Mouse (Mus musculus) mouse embryonic stem cell (cell line): Measurements from ENCODE around the gene Rhebl1.

ENCODE experiments used
- in situ Hi-C, 2 experiments: fragments of 300-500 bp; cut with MboI; formaldehyde crosslinking; loops; 1 replicate in 1 of 2; 3 replicates in 1 of 2; pipeline ENCODE4 v1.14.3; 2019 to 2020; ENCODE audit warnings: low sequenced_read_pairs in 2 of 2, low pct_unique_long_range_greater_than_20kb in 1 of 2, mixed read lengths in 1 of 2; ENCODE audit not compliant: unreplicated experiment in 1 of 2

Rhebl1 gene

DNA sequence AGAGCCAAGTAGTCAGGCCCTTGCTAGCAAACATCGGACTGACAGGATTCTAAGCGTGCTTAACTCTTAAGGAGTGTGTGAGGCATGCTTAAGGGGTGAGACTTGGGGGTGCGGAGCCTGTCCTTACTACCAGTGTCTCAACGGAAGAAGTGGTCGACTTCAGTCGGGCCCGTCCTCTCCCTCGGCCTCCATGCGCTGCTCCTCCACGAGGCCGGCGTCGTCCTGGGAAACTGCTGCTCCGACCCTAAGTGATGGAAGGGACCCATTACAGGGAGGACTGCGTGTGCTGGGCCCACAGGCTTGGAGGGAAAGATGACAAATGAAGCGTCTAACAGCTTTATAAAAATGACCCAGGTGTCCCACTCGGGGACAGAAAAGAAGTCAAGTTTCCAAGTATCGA, 33.4 kb downstream of the Rhebl1 start:
- in situ Hi-C loops, result no loop called here

DNA sequence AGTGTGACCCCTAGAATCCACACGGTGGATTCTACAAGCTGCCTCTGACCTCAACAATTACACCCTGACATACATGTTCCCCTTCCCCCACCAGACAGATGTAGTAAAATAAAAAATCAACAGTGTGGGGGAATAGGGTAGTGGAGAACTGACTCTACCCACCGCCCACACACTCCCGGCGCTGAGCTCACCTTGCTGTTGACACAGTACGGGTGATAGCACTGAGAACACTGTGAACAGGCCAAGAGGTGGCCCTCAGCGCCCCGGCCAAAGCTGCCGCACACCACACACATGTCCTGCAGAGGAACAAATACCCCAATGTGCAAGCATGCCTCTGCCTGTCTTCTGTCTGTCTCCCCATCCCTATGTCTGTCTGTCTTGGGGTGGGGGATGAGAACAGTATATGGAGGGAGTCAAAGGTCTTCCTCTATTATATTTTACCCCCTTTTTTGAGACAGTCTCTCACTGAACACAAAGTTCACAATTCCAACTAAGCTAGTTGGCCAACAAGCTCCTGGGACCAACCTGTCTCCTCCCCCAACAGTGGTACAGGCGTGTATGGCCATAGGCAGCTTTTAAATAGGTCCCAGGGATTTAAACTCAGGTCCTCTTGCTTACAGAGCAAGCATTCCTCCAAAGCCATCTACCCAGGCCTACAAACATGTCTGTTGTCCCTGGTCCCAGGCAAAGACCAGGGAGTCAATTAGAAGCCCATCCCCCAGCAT, 34.9 kb downstream of the Rhebl1 start:
- in situ Hi-C loops, result no loop called here

DNA sequence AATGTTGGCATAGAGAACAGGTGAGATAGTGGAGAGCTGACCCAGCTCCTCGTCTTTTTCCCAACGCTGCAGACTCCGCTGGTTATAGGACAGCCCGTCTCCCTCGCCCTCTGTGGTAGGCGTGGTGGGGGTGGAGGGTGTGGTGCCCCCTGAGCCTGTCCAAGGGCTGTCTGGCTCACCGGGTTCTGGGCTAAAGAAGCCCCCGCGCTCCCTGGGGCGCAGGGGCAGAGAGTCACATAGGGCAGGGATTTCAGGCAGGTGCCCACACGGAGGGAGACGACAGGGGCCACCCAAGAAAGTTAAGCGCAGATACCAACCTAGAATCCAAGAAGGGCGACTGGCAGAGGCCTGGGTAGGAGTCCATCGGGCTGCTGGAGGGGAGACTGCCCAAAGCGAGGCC, 40.1 kb downstream of the Rhebl1 start:
- in situ Hi-C loops, result no loop called here

DNA sequence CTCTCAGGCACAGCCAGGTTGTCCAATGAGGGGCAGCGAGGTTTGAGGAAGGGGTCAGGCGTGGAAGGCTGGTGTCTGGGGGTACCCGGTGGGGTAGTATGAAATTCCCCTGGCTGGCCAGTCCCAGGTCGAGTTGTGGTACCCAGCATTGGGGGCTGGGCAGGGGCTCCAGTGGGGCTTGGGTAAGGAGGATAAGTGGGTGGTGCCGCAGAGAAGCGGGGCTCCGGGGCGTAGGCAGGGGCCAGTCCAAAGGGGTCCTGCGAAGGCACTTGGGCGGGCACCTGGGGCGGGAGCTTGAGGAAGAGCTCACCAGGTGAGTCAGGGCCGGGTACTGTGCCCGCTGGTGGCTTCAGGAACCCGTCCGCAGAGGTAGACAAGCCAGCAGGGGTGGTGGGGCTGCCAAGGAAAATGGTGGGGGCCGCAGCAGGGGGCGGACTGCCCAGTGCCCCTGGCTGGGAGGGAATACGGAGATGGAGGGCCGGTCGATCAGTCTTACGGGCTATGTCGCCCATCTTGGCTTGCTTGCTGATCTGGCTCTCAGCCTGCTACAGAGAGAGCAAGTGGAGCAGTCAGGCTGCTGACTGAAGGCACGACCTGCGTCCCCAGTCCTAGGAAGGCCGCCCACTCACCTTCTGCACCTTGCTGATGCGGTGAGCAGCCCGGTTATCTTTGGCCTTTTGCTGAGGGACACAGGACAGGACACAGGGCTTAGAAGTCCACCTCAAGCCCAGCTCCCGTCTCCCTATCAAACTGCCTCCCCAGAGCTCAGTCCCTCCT, 41.0 kb downstream of the Rhebl1 start:
- in situ Hi-C loops, result no loop called here

DNA sequence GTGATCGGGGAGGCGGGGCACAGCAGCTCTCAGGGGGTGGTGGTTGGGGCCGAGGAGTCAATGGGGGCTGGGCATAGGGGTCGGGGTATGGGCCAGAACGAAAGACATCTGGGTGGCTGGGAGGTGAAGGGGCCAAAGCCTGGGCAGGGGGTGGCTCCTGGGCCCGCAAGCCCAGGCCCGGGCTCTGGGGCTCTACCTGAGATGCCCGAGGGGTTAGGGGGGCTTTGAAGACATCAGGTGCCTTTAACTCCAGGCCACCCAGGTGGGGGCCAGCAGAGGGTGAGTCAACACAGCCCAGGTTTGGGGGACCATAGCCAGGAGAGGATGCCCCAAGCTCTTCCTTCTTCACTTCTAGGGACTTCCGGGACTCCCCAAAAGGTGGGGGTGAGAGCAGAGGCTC, 41.6 kb downstream of the Rhebl1 start:
- in situ Hi-C loops, result no loop called here

DNA sequence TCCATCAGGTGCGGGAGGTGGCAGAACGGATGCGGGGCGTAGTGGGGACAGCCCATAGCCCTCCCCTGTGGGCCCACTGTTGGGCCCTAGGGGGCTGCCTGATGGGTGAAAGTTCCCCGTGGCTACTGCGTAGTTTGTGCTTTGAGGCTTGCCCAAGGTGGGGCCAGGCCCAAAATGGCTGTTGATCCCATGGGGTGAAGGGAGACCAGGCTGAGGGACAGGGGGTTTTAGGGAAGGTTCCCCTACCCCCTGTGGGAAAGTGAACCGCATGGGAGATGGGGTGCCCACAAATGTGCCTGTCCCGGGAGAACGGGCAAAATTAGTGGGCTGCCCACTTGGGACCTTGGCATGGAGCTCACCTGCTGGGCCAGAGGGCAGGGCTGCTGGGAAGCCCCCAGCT, 42.3 kb downstream of the Rhebl1 start:
- in situ Hi-C loops, result no loop called here

DNA sequence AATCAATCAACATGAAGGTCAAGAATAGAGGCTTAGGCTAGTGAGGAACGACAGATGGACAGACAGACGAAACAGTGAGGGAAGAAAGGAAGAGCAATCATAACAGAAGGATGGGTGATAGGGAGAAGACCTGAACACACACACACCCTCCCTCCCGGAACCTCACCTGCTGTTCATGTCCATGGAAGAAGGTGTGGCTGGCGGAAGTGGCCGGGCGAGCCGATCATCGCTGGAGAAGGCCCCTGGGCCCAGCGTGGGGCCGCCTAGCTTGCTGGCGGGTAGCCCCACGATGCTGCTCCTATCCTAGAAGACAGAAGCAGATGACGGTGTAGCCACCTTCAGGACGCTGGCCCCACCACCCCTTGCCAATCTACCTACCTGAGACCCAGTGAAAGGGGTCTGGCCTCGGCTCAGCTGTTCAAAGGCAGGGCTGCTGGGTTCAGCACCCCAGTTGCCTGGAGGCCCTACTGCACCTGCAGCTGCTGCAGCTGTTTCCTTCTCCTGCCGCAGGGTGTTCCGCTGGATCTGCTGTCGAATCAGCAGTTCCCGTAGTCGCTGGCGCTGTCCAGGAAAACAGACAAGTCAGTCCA, 43.0 kb downstream of the Rhebl1 start:
- in situ Hi-C loops, result no loop called here

DNA sequence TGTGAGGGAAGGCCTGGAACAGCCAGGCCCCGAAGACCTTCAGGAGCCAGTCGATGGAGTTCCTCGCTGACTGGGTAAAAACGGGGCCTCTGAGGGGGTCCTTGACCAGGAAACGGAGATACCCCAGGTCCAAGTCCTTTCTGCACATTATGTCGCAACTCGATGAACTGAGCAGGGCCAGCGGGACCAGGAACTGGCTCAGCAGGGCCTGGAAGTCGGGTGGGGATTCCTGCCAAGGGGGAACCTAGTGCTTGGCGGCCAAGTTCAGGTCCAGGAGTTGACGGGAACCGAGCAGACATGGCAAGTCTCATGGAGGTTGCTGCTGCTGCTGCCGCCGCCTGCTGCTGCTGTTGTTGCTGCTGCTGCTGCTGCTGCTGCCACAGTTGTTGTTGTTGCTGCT, 43.7 kb downstream of the Rhebl1 start:
- in situ Hi-C loops, result no loop called here

DNA sequence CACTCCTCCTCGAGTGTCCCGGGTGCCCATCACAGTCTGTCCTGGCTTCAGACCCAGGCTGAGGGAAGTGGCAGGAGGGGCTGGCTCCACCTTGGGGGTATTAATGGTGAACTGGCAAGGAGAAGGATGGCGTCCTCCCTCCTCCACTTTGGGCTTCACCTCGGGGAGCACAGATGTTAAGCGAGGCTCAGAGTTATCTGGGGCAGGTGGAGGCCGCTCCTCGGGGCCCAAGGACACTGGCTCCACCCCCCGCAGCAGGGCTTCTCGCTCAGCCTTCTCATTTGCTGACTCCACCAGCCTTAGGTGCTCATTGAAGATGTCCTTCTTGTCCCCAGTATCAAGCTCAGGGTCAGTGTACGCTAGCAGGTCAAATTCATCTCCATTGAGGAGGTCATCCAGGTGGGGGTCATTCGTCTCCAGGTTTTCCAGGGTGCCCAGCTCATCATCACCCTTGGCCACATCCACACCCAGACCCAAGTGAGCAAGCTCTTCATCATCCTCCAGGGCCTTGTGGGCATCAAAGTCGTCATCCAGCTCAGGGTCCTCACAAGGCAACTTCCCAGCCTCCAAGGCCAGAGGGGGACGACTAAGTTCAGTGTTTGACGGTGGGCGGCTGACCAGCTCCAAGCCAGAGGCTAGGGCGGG, 44.3 kb downstream of the Rhebl1 start:
- in situ Hi-C loops, result no loop called here

DNA sequence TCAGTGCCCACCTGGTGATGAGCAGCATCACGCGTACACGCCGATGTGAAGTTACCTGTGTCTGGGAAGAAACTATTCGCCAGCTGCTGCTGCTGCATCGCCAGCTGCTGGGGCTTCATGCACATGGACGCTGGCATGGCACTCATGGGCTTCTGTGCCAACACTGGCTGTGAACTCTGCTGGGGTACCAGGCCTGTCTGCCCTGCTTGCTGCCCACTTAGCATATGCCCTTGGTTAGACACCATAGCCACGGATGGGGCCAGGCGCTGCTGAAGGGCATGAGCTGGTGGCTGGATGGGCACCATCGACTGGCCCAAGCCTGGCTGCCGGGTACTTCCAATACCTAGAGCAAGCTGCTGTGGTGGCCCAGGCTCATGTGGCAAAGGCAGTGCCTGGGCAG, 45.2 kb downstream of the Rhebl1 start:
- in situ Hi-C loops, result no loop called here

DNA sequence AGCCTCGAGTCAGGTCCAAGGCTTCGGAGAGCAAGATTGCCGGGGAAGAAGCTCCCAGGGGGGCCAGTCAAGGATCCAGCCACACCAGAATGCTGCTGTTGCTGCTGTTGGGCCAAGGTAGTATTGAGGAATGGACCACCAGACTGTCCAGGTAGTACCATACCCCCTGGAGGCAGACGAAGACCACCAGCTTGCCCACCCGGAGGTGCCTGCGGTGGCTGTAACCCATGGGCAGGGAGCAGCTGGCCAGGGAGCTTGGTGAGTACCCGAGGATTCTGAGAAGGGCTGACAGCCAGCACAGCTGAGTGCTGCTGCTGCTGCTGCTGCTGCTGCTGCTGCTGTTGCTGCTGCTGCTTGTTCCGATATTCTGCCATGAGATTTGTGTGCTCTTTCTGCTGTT, 48.2 kb downstream of the Rhebl1 start:
- in situ Hi-C loops, result no loop called here

DNA sequence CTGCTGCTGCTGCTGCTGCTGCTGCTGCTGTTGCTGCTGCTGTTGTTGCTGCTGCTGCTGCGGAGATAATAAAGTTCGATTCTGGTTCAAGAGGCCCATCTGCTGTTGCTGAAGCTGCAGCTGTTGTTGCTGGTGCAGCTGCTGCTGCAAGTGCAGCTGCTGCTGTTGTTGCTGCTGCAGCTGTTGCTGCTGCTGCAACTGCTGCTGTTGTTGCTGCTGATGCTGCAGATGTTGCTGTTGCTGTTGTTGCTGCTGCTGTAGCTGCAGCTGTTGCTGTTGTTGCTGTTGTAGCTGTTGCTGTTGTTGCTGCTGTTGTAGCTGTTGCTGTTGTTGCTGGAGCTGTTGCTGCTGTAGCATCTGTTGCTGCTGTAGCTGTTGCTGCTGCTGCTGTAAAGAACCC, 49.2 kb downstream of the Rhebl1 start:
- in situ Hi-C loops, result no loop called here

DNA sequence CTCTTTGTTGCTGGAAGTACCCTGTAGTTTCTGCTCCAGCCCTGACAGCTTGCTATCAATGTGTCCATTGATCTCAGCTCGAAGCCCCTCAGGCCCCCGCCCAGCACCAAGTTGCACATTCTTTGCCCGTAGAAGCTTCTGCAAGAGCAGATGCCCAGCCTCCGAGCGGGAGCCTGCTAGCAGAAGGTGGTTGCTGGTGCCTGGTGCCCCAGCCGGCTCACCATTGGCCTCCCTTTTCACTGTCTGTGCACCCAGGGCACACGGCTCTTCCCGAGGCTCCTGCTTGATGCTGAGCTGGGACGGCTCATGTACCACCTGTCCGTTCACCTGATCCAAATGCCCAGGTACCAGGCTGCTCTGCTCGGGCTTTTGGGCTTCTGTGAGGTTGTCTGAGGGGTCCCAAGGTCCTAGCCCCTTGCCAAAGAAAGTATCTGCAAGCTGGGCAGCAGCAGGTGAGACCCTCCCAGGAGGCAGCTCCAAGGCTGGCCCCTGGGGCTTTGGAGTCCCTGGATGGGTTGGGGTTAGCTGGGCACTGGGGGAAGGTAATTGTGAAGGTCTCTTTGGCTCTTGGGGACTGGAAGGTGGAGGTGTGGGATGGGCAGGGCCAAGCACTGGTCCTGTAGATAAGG, 50.6 kb downstream of the Rhebl1 start:
- in situ Hi-C loops, result no loop called here

DNA sequence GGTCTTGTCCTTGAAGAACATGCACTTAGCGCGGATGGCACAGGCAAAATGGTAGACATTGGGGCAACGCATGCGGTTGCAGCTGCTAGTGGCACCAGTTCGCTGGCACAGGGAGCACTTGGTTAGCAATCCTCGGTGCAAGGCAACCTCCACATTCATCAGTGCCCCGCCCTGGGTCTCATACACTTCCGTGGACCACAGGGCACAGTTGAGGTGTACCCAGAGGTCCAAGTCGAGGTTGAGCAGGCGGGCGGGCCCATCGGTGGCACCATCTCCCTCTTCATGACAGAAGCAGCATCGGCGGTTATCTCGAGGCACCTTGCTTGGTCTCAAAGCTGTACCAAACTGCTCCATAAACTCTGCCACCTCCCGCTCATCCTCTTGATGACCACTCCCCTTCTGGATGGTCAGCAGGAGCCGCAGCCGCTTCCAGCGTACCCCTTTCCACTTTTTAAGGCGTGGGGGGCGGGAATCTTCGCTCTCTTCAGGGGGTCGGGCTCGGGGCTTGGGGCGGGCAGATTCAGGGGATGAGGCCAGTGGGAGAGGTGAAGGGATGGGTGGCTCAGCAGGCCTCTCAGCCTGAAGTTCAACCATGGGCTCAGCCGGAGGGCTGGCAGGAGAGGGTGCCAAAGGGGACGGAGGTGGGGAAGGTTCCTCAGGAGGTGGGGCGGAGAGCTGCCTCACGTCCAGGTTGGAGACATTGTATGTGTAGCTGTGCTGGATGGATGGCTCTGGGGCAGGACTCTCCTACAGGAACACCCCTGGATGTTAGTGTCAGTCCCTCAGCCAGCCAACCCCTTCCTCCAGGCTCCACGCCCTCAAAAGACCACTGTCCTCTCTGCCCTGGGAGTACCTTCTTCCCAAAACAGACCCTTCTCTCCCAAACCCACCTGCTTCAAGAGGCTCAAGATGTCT, 54.4 kb downstream of the Rhebl1 start:
- in situ Hi-C loops, result no loop called here

DNA sequence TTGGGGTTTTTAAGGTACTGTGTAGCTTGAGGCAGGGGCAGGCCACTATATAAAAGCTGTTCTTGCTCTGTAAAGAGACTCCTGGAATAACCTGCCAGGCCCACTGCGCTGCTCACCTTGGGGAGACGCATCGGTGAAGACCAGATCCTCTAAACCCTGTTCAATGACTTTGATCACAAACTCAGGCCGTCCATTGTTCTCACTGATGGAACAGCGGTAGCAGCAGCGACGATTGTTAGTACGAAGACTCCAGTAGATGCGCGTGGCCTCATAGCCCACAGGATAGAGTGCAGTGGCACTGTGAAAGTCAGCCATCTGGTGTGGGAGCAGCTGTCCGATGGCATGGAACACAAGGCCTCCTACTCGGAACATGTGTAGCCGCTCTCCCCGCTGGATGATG, 55.2 kb downstream of the Rhebl1 start:
- in situ Hi-C loops, result no loop called here

DNA sequence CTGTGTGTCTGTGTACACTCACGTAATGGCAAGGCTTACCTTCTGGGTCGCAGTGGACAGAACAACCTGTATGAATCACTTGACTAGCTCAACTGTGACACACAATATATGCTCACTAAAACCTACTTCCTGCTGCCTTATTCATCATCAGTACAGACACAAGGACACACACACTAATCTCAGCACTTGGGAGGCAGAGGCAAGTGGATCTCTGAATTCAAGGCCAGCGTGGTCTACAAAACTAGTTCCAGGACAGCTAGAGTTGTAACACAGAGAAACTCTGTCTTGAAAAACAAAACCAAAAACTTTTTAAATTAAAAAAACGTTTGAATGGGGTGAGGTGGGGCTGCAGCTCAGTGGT, 56.6 kb downstream of the Rhebl1 start:
- in situ Hi-C loops, result no loop called here

DNA sequence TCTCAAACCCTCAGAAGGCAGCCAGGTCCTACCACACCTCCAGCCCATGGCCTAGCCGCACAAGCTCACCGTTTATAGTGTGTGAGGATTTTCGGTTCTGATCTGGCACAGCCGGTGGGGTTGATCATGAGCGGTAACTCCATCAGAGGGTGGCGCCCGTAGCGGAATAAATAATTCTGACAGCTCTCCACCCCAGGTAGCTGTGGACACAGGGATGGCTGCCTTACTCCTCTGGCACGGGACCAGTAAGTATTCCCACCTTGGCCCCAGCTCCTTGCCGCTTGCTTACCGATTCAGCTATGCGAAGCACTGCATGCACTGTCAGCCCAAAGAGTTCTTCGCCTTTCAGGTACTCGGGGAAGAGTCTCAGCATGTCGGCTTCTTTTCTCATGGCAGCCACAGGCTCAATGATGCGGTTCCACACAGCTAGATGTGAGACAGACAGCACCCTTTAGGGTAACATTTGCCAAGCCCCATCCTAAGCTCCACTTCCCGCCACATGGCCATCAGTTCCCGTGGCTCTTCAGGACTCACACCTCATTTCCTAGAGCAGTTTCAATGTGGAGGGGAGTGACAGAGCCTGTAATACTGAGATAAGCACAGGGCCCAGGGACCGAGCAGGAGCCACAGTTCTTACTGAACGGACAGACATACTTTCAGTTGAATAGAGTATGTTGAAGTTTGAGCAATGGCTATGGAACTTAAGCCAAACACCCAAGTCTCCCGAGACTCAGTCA, 57.2 kb downstream of the Rhebl1 start:
- in situ Hi-C loops, result no loop called here
